Mouse (Mus musculus) liver, adult 2 months (tissue): ENCODE results near the gene Dolk.

Source experiments
- CTCF ChIP-seq: fragments of 200-500 bp; IDR thresholded peaks from 2 replicates; pipeline ENCODE4 v1.5.1; 2011; ENCODE audit warnings: low read depth, low read length, control low read depth
- POLR2A ChIP-seq: fragments of 200-500 bp; IDR thresholded peaks from 2 replicates; pipeline ENCODE4 v1.6.1; 2011; ENCODE audit warnings: low read length, control low read depth; ENCODE audit not compliant: insufficient read depth; ENCODE audit errors: extremely low read depth

DNA sequence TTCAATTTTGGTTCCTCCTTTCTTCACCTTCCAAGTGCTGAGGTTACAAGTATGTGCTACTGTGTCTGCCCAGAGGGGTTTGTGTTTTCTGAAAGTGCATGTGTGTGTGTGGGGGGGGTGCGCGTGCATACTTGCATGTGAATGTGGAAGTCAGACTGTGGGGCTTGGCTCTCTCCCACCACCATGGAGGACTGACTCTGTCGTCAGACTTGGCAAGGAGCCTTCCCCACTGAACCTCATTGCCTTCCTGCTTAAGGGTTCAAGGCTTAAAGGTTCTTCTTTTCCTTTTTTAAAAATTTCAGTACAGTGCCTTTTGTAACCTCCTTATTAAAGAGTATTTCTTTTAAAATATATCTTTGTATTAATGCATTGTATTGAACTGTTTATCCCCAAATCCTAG, 42.7 kb upstream of the Dolk start:
- TF ChIP-seq CTCF (no peak), POLR2A (no peak)
